Mouse (Mus musculus): ENCODE results near the gene Abhd17c. TPM values are rescaled to one million over a fixed set of nuclear protein-coding genes. Genes with fewer than 3 reads are reported as not detected.

The Abhd17c gene
- polyA plus RNA-seq, 1 experiment from 2014 or later, result 135 TPM

DNA sequence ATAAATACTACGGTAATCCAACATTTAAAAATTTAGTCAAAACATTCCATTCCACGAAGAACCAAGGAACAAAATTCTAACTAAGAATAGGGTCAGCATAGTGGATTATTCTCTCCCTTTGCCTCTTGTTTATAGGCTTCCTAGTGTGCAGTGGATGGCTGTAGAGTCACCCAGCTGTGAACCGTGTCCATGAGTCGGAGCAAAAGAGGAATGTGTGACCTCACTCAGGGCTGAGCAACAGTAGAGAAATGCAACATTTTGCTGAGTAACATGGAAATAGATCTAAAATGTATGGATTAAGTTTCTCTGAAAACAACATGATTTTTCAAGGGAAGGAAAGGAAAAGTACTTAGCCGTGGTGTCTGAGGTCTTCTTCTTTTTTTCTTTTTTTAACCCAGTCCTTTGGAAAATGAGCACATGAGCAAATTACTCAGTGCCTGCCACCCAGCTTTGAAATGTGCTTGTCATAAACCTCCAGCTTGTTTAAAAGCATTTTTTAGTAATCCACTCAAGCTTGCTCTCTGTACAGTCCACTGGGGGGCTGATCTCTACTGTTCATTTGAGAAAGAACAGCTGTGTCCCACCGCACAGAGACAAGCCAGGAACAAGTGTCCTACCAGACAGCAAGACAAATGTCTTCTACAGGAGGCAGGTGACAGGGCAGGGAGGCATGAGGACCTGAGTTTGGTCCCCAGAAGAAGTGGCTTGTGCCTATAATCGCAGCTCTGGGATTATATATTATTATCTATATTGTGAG is 74.3 kb downstream of the Abhd17c start:
- H3K4me2 ChIP-seq (ENCODE audit: low read length), result no peak overlapping the region
- DNase-seq (ENCODE audit: low spot score), result peak; percentile 74
- 40% methylated on average over 7 of the region's 7 CpGs for WGBS
- H3K4me3 ChIP-seq (replicated peaks; ENCODE audit: low read depth, low read length), result no peak overlapping the region
- 0 out of 2 replicates have a peak, but pooled peaks have one; percentile 54 for ATAC-seq (replicated peaks; ENCODE audit: low FRiP score, low read depth)
- no peak for TF ChIP-seq CTCF (IDR thresholded peaks at IDR 0.05; ENCODE audit: low read depth)
- H3K27ac ChIP-seq, result no peak overlapping the region
- H3K9ac ChIP-seq (ENCODE audit: low read depth, low read length), result no peak overlapping the region
- no peaks in the 10 kb centered on the region for H3K27me3 ChIP-seq (ENCODE audit: insufficient read depth, low read length)
- H3K36me3 ChIP-seq (ENCODE audit: insufficient read depth, low read length), result no peaks in the 10 kb centered on the region
- H3K4me1 ChIP-seq (replicated peaks; ENCODE audit: insufficient read depth, low read length), result no peaks in the 10 kb centered on the region
- H3K9me3 ChIP-seq (replicated peaks; ENCODE audit: low read length), result no peaks in the 10 kb centered on the region

DNA sequence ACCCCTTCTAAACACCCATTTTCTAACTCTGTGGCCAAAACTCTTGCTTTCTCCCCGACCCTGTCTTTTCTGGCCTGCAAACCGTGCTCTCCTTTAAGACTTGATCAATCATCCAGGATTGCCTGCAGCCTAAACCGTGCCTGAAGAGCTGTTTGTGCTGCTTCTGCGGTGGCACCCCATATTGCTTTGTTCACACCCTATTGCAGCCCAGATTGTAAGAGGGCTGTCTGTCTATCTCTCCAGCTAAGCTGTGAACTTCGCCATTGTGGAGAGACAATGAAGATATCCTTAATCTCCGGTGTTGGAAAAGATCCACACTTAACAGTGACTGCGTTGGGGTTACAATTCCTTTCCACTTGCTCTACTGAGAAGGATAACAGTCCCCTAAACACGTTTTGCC is 77.4 kb downstream of the Abhd17c start:
- H3K36me3 ChIP-seq (ENCODE audit: insufficient read depth, low read length), result no peaks in the 10 kb centered on the region
- no peaks in the 10 kb centered on the region for H3K27me3 ChIP-seq (ENCODE audit: insufficient read depth, low read length)
- 50% methylated on average over 8 of the region's 8 CpGs for WGBS
- no peak for TF ChIP-seq CTCF (IDR thresholded peaks at IDR 0.05; ENCODE audit: low read depth)
- no peak for DNase-seq (ENCODE audit: low spot score)
- H3K4me2 ChIP-seq (ENCODE audit: low read length), result no peak overlapping the region
- H3K9me3 ChIP-seq (replicated peaks; ENCODE audit: low read length), result no peaks in the 10 kb centered on the region
- H3K27ac ChIP-seq, result no peak overlapping the region
- H3K9ac ChIP-seq (ENCODE audit: low read depth, low read length), result no peak overlapping the region
- H3K4me3 ChIP-seq (replicated peaks; ENCODE audit: low read depth, low read length), result no peak overlapping the region
- H3K4me1 ChIP-seq (replicated peaks; ENCODE audit: insufficient read depth, low read length), result no peaks in the 10 kb centered on the region
- no peak for ATAC-seq (replicated peaks; ENCODE audit: low FRiP score, low read depth)

DNA sequence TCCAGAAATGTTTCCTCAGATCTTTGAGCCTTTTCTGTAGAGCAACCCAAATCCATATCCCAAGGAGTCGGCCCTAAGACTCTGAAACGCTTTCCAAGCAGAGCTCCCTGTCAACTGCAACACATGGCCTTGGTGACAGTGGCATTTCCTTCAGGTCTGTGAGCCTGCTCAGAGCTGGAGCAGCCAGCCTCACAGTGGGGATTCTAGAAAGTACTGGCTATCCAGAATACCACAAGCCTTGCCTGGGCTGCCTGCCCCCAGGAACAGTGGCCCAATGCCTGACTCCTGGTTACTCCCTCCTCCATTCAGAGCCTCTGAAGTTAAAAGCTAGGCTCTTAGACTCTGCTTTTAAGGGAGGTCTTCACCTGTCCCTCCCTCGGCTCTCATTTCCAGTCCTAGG is 77.8 kb downstream of the Abhd17c start:
- TF ChIP-seq CTCF (IDR thresholded peaks at IDR 0.05; ENCODE audit: low read depth), result no peak

DNA sequence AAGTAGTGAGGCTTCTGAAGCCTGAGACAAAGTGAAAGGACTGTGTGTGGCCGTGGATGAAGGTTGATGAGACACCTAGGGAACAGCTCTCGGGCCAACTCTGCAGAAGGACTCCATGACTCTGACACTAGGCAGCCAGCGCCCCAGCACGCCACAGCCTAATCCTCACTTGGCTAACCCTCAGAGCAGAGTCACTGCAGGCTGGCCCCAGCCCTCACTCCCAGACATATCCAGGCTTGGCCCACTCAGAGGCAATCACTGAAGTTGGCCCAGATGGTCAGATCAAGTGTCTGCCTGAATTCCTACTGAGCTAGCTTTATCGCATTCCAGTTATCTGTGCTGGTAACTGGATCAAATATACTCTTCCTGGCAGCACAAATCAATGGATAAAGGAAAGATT is 82.8 kb downstream of the Abhd17c start:
- no peak for ATAC-seq (replicated peaks; ENCODE audit: low FRiP score, low read depth)
- no peak overlapping the region for H3K9ac ChIP-seq (ENCODE audit: low read depth, low read length)
- 76% methylated on average over 5 of the region's 5 CpGs for WGBS
- no peak for DNase-seq (ENCODE audit: low spot score)
- H3K4me1 ChIP-seq (replicated peaks; ENCODE audit: insufficient read depth, low read length), result no peaks in the 10 kb centered on the region
- H3K9me3 ChIP-seq (replicated peaks; ENCODE audit: low read length), result no peaks in the 10 kb centered on the region
- no peak overlapping the region for H3K27ac ChIP-seq
- no peaks in the 10 kb centered on the region for H3K36me3 ChIP-seq (ENCODE audit: insufficient read depth, low read length)
- no peaks in the 10 kb centered on the region for H3K27me3 ChIP-seq (ENCODE audit: insufficient read depth, low read length)
- no peak overlapping the region for H3K4me3 ChIP-seq (replicated peaks; ENCODE audit: low read depth, low read length)
- H3K4me2 ChIP-seq (ENCODE audit: low read length), result no peak overlapping the region
- TF ChIP-seq CTCF (IDR thresholded peaks at IDR 0.05; ENCODE audit: low read depth), result no peak

More for the DNA sequence above, 77.8 kb downstream of the Abhd17c start:
- no peak for ATAC-seq (replicated peaks; ENCODE audit: low FRiP score, low read depth)
- WGBS, result 74% methylated on average over 3 of the region's 3 CpGs
- no peaks in the 10 kb centered on the region for H3K9me3 ChIP-seq (replicated peaks; ENCODE audit: low read length)
- no peak overlapping the region for H3K9ac ChIP-seq (ENCODE audit: low read depth, low read length)
- H3K27me3 ChIP-seq (ENCODE audit: insufficient read depth, low read length), result no peaks in the 10 kb centered on the region
- H3K27ac ChIP-seq, result no peak overlapping the region
- H3K4me3 ChIP-seq (replicated peaks; ENCODE audit: low read depth, low read length), result no peak overlapping the region
- no peak overlapping the region for H3K4me2 ChIP-seq (ENCODE audit: low read length)
- no peaks in the 10 kb centered on the region for H3K4me1 ChIP-seq (replicated peaks; ENCODE audit: insufficient read depth, low read length)
- DNase-seq (ENCODE audit: low spot score), result no peak
- H3K36me3 ChIP-seq (ENCODE audit: insufficient read depth, low read length), result no peaks in the 10 kb centered on the region

DNA sequence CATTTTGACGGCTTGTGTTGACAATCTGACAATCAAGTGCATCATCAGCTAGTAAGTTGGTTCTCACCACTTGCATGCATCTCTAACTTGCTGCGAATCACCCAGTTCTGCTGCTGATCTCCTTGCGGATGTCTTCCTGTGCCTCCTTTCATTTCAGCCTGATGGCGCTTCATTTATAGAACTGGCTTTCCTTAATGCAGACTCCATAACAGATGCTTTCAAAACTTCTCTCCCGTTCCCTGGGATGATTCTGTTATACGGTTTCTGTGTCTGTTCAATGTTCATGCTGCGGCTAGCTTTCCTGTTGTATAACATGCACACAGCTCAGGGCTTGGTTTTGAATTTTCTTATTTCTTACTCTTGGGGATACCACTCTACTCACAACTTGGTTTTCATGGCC is 91.9 kb downstream of the Abhd17c start:
- Histone ChIP-seq H3K36me3 (ENCODE audit: insufficient read depth, low read length) (no peaks in the 10 kb centered on the region), H3K27me3 (ENCODE audit: insufficient read depth, low read length) (no peaks in the 10 kb centered on the region), H3K9ac (ENCODE audit: low read depth, low read length) (no peak overlapping the region), H3K4me2 (ENCODE audit: low read length) (no peak overlapping the region), H3K4me1 (replicated peaks; ENCODE audit: insufficient read depth, low read length) (0 out of 2 replicates have a peak, but pooled peaks cover 9% of the 10 kb centered on the region), H3K4me3 (replicated peaks; ENCODE audit: low read depth, low read length) (no peak overlapping the region), H3K27ac (no peak overlapping the region), H3K9me3 (replicated peaks; ENCODE audit: low read length) (no peaks in the 10 kb centered on the region)
- no peak for ATAC-seq (replicated peaks; ENCODE audit: low FRiP score, low read depth)
- no peak for DNase-seq (ENCODE audit: low spot score)
- 94% methylated on average over 7 of the region's 7 CpGs for WGBS
- TF ChIP-seq CTCF (IDR thresholded peaks at IDR 0.05; ENCODE audit: low read depth), result no peak

Other genes starting within 250 kb of the Abhd17c start
- gene Cemip, start 65.4 kb downstream of the Abhd17c start, polyA plus RNA-seq (2015; fragmentation: Nextera tagmentation; extraction: Ambion mirVana), result 0.17 and 0.28 TPM in 2 replicates